Mouse (Mus musculus) MEL (cell line): ENCODE measurements around the gene Atp5h. TPM values are rescaled to one million over a fixed set of nuclear protein-coding genes. Genes with fewer than 3 reads are reported as not detected.

Source experiments
- DNase-seq: peaks from one replicate; pipeline ENCODE4 v3.0.0; 2011; ENCODE audit warnings: low read depth, low spot score
- H3K27ac ChIP-seq: 2 replicates; pipeline ENCODE4 v1.5.1; 2012; ENCODE audit warnings: low read depth, mild to moderate bottlenecking, control low read depth, low read length, moderate library complexity; ENCODE audit not compliant: control insufficient read depth
- H3K27me3 ChIP-seq, 2 experiments: fragments of 150-350 bp in 1 of 2; sonication (generic) in 1 of 2; 2 replicates each; pipeline ENCODE4 v1.6.1; 2012; ENCODE audit warnings: low read length in 2 of 2, mild to moderate bottlenecking in 2 of 2, improper control_type of control experiment in 1 of 2, moderate library complexity in 1 of 2; ENCODE audit not compliant: insufficient read depth in 2 of 2, control insufficient read depth in 1 of 2
- H3K36me3 ChIP-seq, 2 experiments: 2 replicates each; pipeline ENCODE4 v1.6.1; 2012 to 2014; ENCODE audit warnings: low read length in 2 of 2, improper control_type of control experiment in 1 of 2, inconsistent platforms in 1 of 2, mild to moderate bottlenecking in 1 of 2; ENCODE audit not compliant: insufficient read depth in 2 of 2, control insufficient read depth in 1 of 2
- H3K4me1 ChIP-seq, 2 experiments: fragments of 150-350 bp in 1 of 2; sonication (generic) in 1 of 2; 2 replicates each; pipeline ENCODE4 v1.6.1; 2012; ENCODE audit warnings: low read length in 2 of 2, improper control_type of control experiment in 1 of 2, mild to moderate bottlenecking in 1 of 2; ENCODE audit not compliant: insufficient read depth in 2 of 2, control insufficient read depth in 1 of 2
- H3K4me3 ChIP-seq, 2 experiments: fragments of 150-350 bp in 1 of 2; sonication (generic) in 1 of 2; 2 replicates each; pipeline ENCODE4 v1.5.1; 2012; ENCODE audit warnings: low read depth in 2 of 2, low read length in 2 of 2, mild to moderate bottlenecking in 2 of 2, moderate library complexity in 2 of 2, control low read depth in 1 of 2, improper control_type of control experiment in 1 of 2; ENCODE audit not compliant: control insufficient read depth in 1 of 2, insufficient read depth in 1 of 2
- H3K79me2 ChIP-seq: 2 replicates; pipeline ENCODE4 v1.6.1; 2012; ENCODE audit warnings: mild to moderate bottlenecking, low read length, moderate library complexity; ENCODE audit not compliant: control insufficient read depth, poor library complexity, insufficient read depth
- H3K9ac ChIP-seq: 2 replicates; pipeline ENCODE4 v1.6.1; 2012; ENCODE audit warnings: low read depth, mild to moderate bottlenecking, control low read depth, low read length, moderate library complexity; ENCODE audit not compliant: control insufficient read depth, poor library complexity, severe bottlenecking
- H3K9me3 ChIP-seq: fragments of 150-350 bp; sonication (generic); replicated peaks from 2 replicates; pipeline ENCODE4 v1.6.1; 2012; ENCODE audit warnings: mild to moderate bottlenecking, low read length, improper control_type of control experiment, moderate library complexity; ENCODE audit not compliant: insufficient read depth
- BHLHE40 ChIP-seq: IDR thresholded peaks from 2 replicates; pipeline ENCODE4 v1.6.1; 2012; ENCODE audit warnings: low read depth, mild to moderate bottlenecking, inconsistent platforms, low read length, improper control_type of control experiment, borderline replicate concordance
- CHD1 ChIP-seq: IDR thresholded peaks from 2 replicates; pipeline ENCODE4 v1.6.1; 2012; ENCODE audit warnings: low read depth, mild to moderate bottlenecking, inconsistent platforms, low read length, improper control_type of control experiment
- CTCF ChIP-seq, 3 experiments: IDR thresholded peaks in 2 of 3; conservative IDR thresholded peaks in 1 of 3; 2 replicates each; pipeline ENCODE4 v1.5.1; 2011 to 2012; ENCODE audit warnings: low read length in 3 of 3, low read depth in 2 of 3, mild to moderate bottlenecking in 2 of 3, improper control_type of control experiment in 1 of 3, inconsistent platforms in 1 of 3, mixed read lengths in 1 of 3, moderate library complexity in 1 of 3; ENCODE audit not compliant: control insufficient read depth in 1 of 3, insufficient read depth in 1 of 3, poor library complexity in 1 of 3, severe bottlenecking in 1 of 3
- ELF1 ChIP-seq: IDR thresholded peaks from 2 replicates; pipeline ENCODE4 v1.6.1; 2014; ENCODE audit warnings: low read depth, mild to moderate bottlenecking, inconsistent platforms, low read length, improper control_type of control experiment, moderate library complexity
- EP300 ChIP-seq, 2 experiments: IDR thresholded peaks; 2 replicates each; pipeline ENCODE4 v1.6.1; 2011; ENCODE audit warnings: improper control_type of control experiment in 2 of 2, low read length in 2 of 2, low read depth in 1 of 2, mild to moderate bottlenecking in 1 of 2
- ETS1 ChIP-seq: IDR thresholded peaks from 2 replicates; pipeline ENCODE4 v1.6.1; 2012; ENCODE audit warnings: low read depth, mild to moderate bottlenecking, inconsistent platforms, low read length, improper control_type of control experiment, moderate library complexity
- GABPA ChIP-seq: IDR thresholded peaks from 2 replicates; pipeline ENCODE4 v1.6.1; 2012; ENCODE audit warnings: low read depth, mild to moderate bottlenecking, inconsistent platforms, low read length, improper control_type of control experiment, moderate library complexity
- GATA1 ChIP-seq: IDR thresholded peaks from 2 replicates; pipeline ENCODE4 v1.6.1; 2011; ENCODE audit warnings: low read depth, low read length, improper control_type of control experiment
- HCFC1 ChIP-seq: IDR thresholded peaks from 2 replicates; pipeline ENCODE4 v1.6.1; 2012; ENCODE audit warnings: low read depth, mild to moderate bottlenecking, inconsistent platforms, low read length, improper control_type of control experiment, moderate library complexity
- JUND ChIP-seq: IDR thresholded peaks from 2 replicates; pipeline ENCODE4 v1.6.1; 2011; ENCODE audit warnings: low read depth, mild to moderate bottlenecking, improper control_type of control experiment, low read length
- KAT2A ChIP-seq: conservative IDR thresholded peaks from 2 replicates; pipeline ENCODE4 v1.6.1; 2012; ENCODE audit warnings: low read depth, low read length, improper control_type of control experiment, inconsistent platforms
- MAFK ChIP-seq: IDR thresholded peaks from 2 replicates; pipeline ENCODE4 v1.6.1; 2011; ENCODE audit warnings: low read depth, mild to moderate bottlenecking, low read length, improper control_type of control experiment, borderline replicate concordance
- MAX ChIP-seq: IDR thresholded peaks from 2 replicates; pipeline ENCODE4 v1.6.1; 2011; ENCODE audit warnings: low read length, improper control_type of control experiment
- MEF2A ChIP-seq: IDR thresholded peaks from 2 replicates; pipeline ENCODE4 v1.6.1; 2014; ENCODE audit warnings: low read depth, mild to moderate bottlenecking, inconsistent platforms, low read length, improper control_type of control experiment; ENCODE audit not compliant: poor library complexity, insufficient replicate concordance, severe bottlenecking; ENCODE audit errors: extremely low read depth
- MXI1 ChIP-seq: IDR thresholded peaks from 2 replicates; pipeline ENCODE4 v1.6.1; 2011; ENCODE audit warnings: mild to moderate bottlenecking, low read depth, low read length, improper control_type of control experiment
- MYC ChIP-seq: IDR thresholded peaks from 2 replicates; pipeline ENCODE4 v1.6.1; 2011; ENCODE audit warnings: low read depth, mild to moderate bottlenecking, low read length, improper control_type of control experiment, moderate library complexity
- NELFE ChIP-seq: IDR thresholded peaks from 2 replicates; pipeline ENCODE4 v1.6.1; 2011; ENCODE audit warnings: low read depth, low read length, improper control_type of control experiment
- POLR2A ChIP-seq, 2 experiments: IDR thresholded peaks; 2 replicates each; pipeline ENCODE4 v1.6.1; 2011 to 2012; ENCODE audit warnings: low read length in 2 of 2, mild to moderate bottlenecking in 2 of 2, control low read depth in 1 of 2, improper control_type of control experiment in 1 of 2, low read depth in 1 of 2, moderate library complexity in 1 of 2; ENCODE audit not compliant: control insufficient read depth in 1 of 2, insufficient read depth in 1 of 2, poor library complexity in 1 of 2
- SMC3 ChIP-seq: IDR thresholded peaks from 2 replicates; pipeline ENCODE4 v1.6.1; 2011; ENCODE audit warnings: low read depth, low read length, improper control_type of control experiment
- TAL1 ChIP-seq: IDR thresholded peaks from 2 replicates; pipeline ENCODE4 v1.6.1; 2012; ENCODE audit warnings: mild to moderate bottlenecking, inconsistent platforms, low read length, moderate library complexity, mixed read lengths
- TCF12 ChIP-seq: IDR thresholded peaks from 2 replicates; pipeline ENCODE4 v1.6.1; 2014; ENCODE audit warnings: low read depth, mild to moderate bottlenecking, inconsistent platforms, low read length, improper control_type of control experiment, moderate library complexity
- UBTF ChIP-seq: IDR thresholded peaks from 2 replicates; pipeline ENCODE4 v1.6.1; 2012; ENCODE audit warnings: low read depth, mild to moderate bottlenecking, inconsistent platforms, low read length, improper control_type of control experiment, moderate library complexity, borderline replicate concordance; ENCODE audit not compliant: insufficient read depth
- USF2 ChIP-seq, 2 experiments: IDR thresholded peaks; 2 replicates each; pipeline ENCODE4 v1.6.1; 2011 to 2012; ENCODE audit warnings: improper control_type of control experiment in 2 of 2, low read length in 2 of 2, borderline replicate concordance in 1 of 2, inconsistent platforms in 1 of 2, low read depth in 1 of 2, mild to moderate bottlenecking in 1 of 2; ENCODE audit not compliant: insufficient read depth in 1 of 2
- ZC3H11A ChIP-seq: IDR thresholded peaks from 2 replicates; pipeline ENCODE4 v1.6.1; 2012; ENCODE audit warnings: low read depth, mild to moderate bottlenecking, inconsistent platforms, low read length, improper control_type of control experiment
- ZNF384 ChIP-seq: IDR thresholded peaks from 2 replicates; pipeline ENCODE4 v1.6.1; 2012; ENCODE audit warnings: low read depth, mild to moderate bottlenecking, inconsistent platforms, low read length, improper control_type of control experiment
- polyA plus RNA-seq, 2 experiments: library from polyadenylated mRNA; stranded (reverse) in 1 of 2; unstranded in 1 of 2; fragments of >175 nt in 1 of 2; fragments of >200 nt in 1 of 2; gene quantifications; 2 replicates each; pipeline versions ENCODE4 v1.2.1 to v1.2.4; 2012; ENCODE audit warnings: low replicate concordance in 2 of 2, low read depth in 1 of 2; ENCODE audit not compliant: insufficient read length in 2 of 2, insufficient read depth in 1 of 2, missing spikeins in 1 of 2
- total RNA-seq: library from RNA; depleted of rRNA; stranded (reverse); fragments of 300-350 nt; gene quantifications from 2 replicates; pipeline ENCODE4 v1.2.3, GENCODE M21; 2012

The Atp5h gene
- total and polyA plus RNA-seq, 3 experiments, result 525 to 1,715 (median 706) TPM

DNA sequence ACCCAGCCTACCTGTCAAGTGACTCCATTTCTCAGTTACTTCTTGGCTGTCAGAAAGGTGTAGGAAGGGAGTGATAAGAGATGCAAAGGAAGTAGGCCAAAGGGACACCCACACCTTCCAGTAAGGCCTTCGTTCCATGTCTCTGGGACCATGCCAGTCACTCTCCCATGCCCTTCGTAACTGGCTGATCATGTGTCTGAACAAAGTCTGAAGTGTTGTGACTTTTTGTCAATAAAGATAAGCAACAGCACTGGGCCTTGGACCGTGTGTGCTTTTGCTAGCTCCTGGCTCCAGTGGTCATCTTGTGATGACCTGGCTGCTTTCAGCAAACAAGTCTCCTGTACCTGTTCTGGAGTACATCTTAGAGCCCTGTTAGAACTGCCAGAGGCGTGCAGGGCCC is 13.1 kb upstream of the Atp5h start:
- Histone ChIP-seq H3K79me2 (no peaks in the 10 kb centered on the region), H3K9me3 (no peaks in the 10 kb centered on the region), H3K27ac (no peak overlapping the region), H3K4me3 (no peak overlapping the region), H3K27me3 (no peaks in the 10 kb centered on the region), H3K9ac (no peak overlapping the region), H3K36me3 (peaks cover 0 to 5% of the 10 kb centered on the region in 2 experiments), H3K4me1 (peaks cover 3 to 8% of the 10 kb centered on the region in 2 experiments; a peak in 3 of 4 replicates)
- no peak for TF ChIP-seq ETS1
- no peak for TF ChIP-seq MAX
- TF ChIP-seq UBTF, result no peak
- no peak for TF ChIP-seq ZNF384
- TF ChIP-seq GABPA, result no peak
- TF ChIP-seq EP300 (IDR thresholded peaks at IDR 0.05; ENCODE audit: low read depth in 1 of 2, low read length in 2 of 2), result no peak
- TF ChIP-seq USF2 (IDR thresholded peaks at IDR 0.05; ENCODE audit: borderline replicate concordance in 1 of 2, insufficient read depth in 1 of 2, low read depth in 1 of 2, low read length in 2 of 2), result no peak
- no peak for TF ChIP-seq TAL1
- no peak for TF ChIP-seq JUND
- no peak for TF ChIP-seq KAT2A
- no peak for TF ChIP-seq GATA1
- TF ChIP-seq SMC3, result no peak
- no peak for TF ChIP-seq HCFC1
- no peak for TF ChIP-seq MYC
- no peak for TF ChIP-seq CHD1
- no peak for TF ChIP-seq ELF1
- no peak for TF ChIP-seq ZC3H11A
- TF ChIP-seq MXI1, result no peak
- no peak for DNase-seq

DNA sequence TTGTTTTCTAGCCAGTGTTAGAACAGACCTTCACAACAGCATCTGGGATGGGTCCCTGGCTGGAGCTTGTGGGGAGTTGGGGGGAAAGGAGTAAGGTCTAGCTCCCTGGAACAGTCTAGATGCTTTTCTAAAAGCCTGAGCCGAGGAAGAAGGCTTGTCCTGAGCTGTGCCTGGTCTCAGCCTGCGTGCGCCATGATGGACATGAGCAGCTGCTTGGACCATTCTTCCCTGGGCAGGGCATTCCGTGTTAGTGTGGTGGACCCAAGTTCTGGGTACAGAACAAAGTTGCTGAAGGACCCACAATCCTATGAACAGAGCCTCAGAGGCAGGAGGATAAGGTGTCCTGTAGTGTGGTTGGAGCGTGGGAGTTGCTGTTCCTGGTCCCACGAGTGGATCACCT is 10.8 kb upstream of the Atp5h start:
- Histone ChIP-seq H3K4me1 (no peaks in the 10 kb centered on the region), H3K9ac (no peak overlapping the region), H3K79me2 (no peaks in the 10 kb centered on the region), H3K4me3 (no peak overlapping the region), H3K27me3 (no peaks in the 10 kb centered on the region), H3K9me3 (no peaks in the 10 kb centered on the region), H3K36me3 (no peaks in the 10 kb centered on the region; a peak in 2 of 4 replicates), H3K27ac (no peak overlapping the region)
- TF ChIP-seq POLR2A (IDR thresholded peaks at IDR 0.05; ENCODE audit: control insufficient read depth in 1 of 2, insufficient read depth in 1 of 2, low read depth in 1 of 2, low read length in 2 of 2, poor library complexity in 1 of 2), result no peak
- no peak for TF ChIP-seq JUND
- TF ChIP-seq MEF2A, result no peak
- no peak for TF ChIP-seq SMC3
- TF ChIP-seq NELFE, result no peak
- no peak for TF ChIP-seq HCFC1
- TF ChIP-seq CHD1, result no peak
- no peak for TF ChIP-seq CTCF (IDR thresholded peaks at IDR 0.05 in 2 of 3, conservative IDR thresholded peaks at IDR 0.05 in 1 of 3; ENCODE audit: control insufficient read depth in 1 of 3, insufficient read depth in 1 of 3, low read depth in 2 of 3, low read length in 3 of 3, poor library complexity in 1 of 3, severe bottlenecking in 1 of 3)
- no peak for TF ChIP-seq ZNF384
- no peak for TF ChIP-seq BHLHE40
- TF ChIP-seq UBTF, result no peak
- TF ChIP-seq MXI1, result no peak
- TF ChIP-seq MAFK, result no peak
- TF ChIP-seq TCF12, result no peak
- TF ChIP-seq ETS1, result no peak
- DNase-seq, result no peak
